Comparison of ENCODE assay signal across 15 mouse cellular contexts in genomic region chr17:27435225-27435624, GRCm38 (mm10).
DNase-seq lines count a peak whose midpoint lies in the region; ATAC-seq lines count a peak whose summit lies in the region.
"Had no signal": no experiment of that assay in that cellular context is flagged by ENCODE, and none has a peak within 500 bp of the region (broad histone marks: within the 10 kb centered on the region; RNA-seq: fewer than 3 reads in every experiment).

No protein-coding gene starts in this region.

- DNase-seq in forebrain, embryonic 10.5 days (ENCODE audit: extremely low spot score, low spot score) = no peak
- peak; percentile 78 for DNase-seq in cerebellum, adult 9-10 months
- no peak for DNase-seq in heart, adult 18-20 months
- DNase-seq in left cerebral cortex, postnatal 14 days (ENCODE audit: low spot score in 2 of 2) = no peak
- DNase-seq: adrenal gland, adult 8-10 months; lung, embryonic 14.5 days; thymus, postnatal 4 days had no signal

- intact Hi-C loops in left cerebral cortex, postnatal 14 days (cut with DNase I) = no loop called here

- no peak overlapping the region for H3K4me3 ChIP-seq in forebrain, embryonic 10.5 days
- no peak overlapping the region for H3K4me3 ChIP-seq in forebrain, embryonic 16.5 days (replicated peaks; ENCODE audit: low read length)
- H3K4me3 ChIP-seq in megakaryocyte, embryonic 14.5 days (replicated peaks) = peak overlapping the region; percentile 20
- H3K4me3 ChIP-seq in neural tube, embryonic 15.5 days (replicated peaks) = no peak overlapping the region
- H3K4me3 ChIP-seq: embryonic facial prominence, embryonic 15.5 days; forebrain, embryonic 12.5 days had no signal

- H3K9ac ChIP-seq in forebrain, embryonic 16.5 days (replicated peaks; ENCODE audit: low read depth, low read length) = no peak overlapping the region
- H3K9ac ChIP-seq in neural tube, embryonic 15.5 days (replicated peaks) = no peak overlapping the region
- H3K9ac ChIP-seq: embryonic facial prominence, embryonic 15.5 days; forebrain, embryonic 12.5 days; lung, embryonic 14.5 days had no signal

- H3K27me3 ChIP-seq in forebrain, embryonic 10.5 days (ENCODE audit: poor library complexity, severe bottlenecking) = peaks cover 28% of the 10 kb centered on the region
- no peaks in the 10 kb centered on the region for H3K27me3 ChIP-seq in forebrain, embryonic 16.5 days (replicated peaks; ENCODE audit: control insufficient read depth, insufficient read depth, low read length)
- H3K27me3 ChIP-seq in megakaryocyte, embryonic 14.5 days (replicated peaks) = peaks cover 92% of the 10 kb centered on the region
- H3K27me3 ChIP-seq in neural tube, embryonic 15.5 days (replicated peaks) = no peaks in the 10 kb centered on the region; the same call in 1 of the 2 replicates
- H3K27me3 ChIP-seq: embryonic facial prominence, embryonic 15.5 days had no signal

- H3K36me3 ChIP-seq in forebrain, embryonic 10.5 days (replicated peaks) = no peaks in the 10 kb centered on the region
- H3K36me3 ChIP-seq in forebrain, embryonic 16.5 days (ENCODE audit: control insufficient read depth, insufficient read depth) = no peaks in the 10 kb centered on the region
- H3K36me3 ChIP-seq in megakaryocyte, embryonic 14.5 days (replicated peaks; ENCODE audit: low read length) = no peaks in the 10 kb centered on the region
- H3K36me3 ChIP-seq in neural tube, embryonic 15.5 days = no peaks in the 10 kb centered on the region
- H3K36me3 ChIP-seq: embryonic facial prominence, embryonic 15.5 days; forebrain, embryonic 12.5 days had no signal

- H3K4me2 ChIP-seq in forebrain, embryonic 16.5 days (ENCODE audit: low read length) = no peak overlapping the region
- no peak overlapping the region for H3K4me2 ChIP-seq in neural tube, embryonic 15.5 days
- H3K4me2 ChIP-seq: embryonic facial prominence, embryonic 15.5 days; liver, embryonic 11.5 days; lung, embryonic 14.5 days had no signal

- H3K27ac ChIP-seq in forebrain, embryonic 10.5 days = peak overlapping the region; percentile 63
- no peak overlapping the region for H3K27ac ChIP-seq in forebrain, embryonic 16.5 days (ENCODE audit: low read length)
- H3K27ac ChIP-seq in neural tube, embryonic 15.5 days (replicated peaks) = 0 out of 2 replicates have a peak overlapping the region, but pooled peaks have one; percentile 10
- H3K27ac ChIP-seq: embryonic facial prominence, embryonic 15.5 days; forebrain, embryonic 12.5 days; macrophage had no signal

- ATAC-seq in forebrain, embryonic 16.5 days = no peak
- no peak for ATAC-seq in megakaryocyte, adult 5-6 weeks (ENCODE audit: poor library complexity, severe bottlenecking)
- no peak for ATAC-seq in neural tube, embryonic 15.5 days (ENCODE audit: low FRiP score)

- WGBS in forebrain, embryonic 10.5 days = 90% methylated on average over 15 of the region's 15 CpGs
- WGBS in forebrain, embryonic 16.5 days = 88% methylated on average over 15 of the region's 15 CpGs
- WGBS in neural tube, embryonic 15.5 days = 94% methylated on average over 15 of the region's 15 CpGs

- no peaks in the 10 kb centered on the region for H3K9me3 ChIP-seq in forebrain, embryonic 10.5 days
- H3K9me3 ChIP-seq in forebrain, embryonic 16.5 days (ENCODE audit: control insufficient read depth, low read length) = no peaks in the 10 kb centered on the region
- no peaks in the 10 kb centered on the region for H3K9me3 ChIP-seq in megakaryocyte, embryonic 14.5 days
- H3K9me3 ChIP-seq in neural tube, embryonic 15.5 days (replicated peaks) = no peaks in the 10 kb centered on the region
- H3K9me3 ChIP-seq: embryonic facial prominence, embryonic 15.5 days; forebrain, embryonic 12.5 days had no signal

- H3K4me1 ChIP-seq in forebrain, embryonic 10.5 days = peaks cover 63% of the 10 kb centered on the region
- 0 out of 2 replicates have a peak, but pooled peaks cover 3% of the 10 kb centered on the region for H3K4me1 ChIP-seq in forebrain, embryonic 16.5 days (replicated peaks; ENCODE audit: control insufficient read depth, insufficient read depth, low read length)
- no peaks in the 10 kb centered on the region; the same call in 1 of the 2 replicates for H3K4me1 ChIP-seq in megakaryocyte, embryonic 14.5 days
- peaks cover 21% of the 10 kb centered on the region for H3K4me1 ChIP-seq in neural tube, embryonic 15.5 days
